Mouse (Mus musculus) heart, embryonic 14.5 days (tissue): ENCODE data around the gene Clec12a. TPM values are rescaled to one million over a fixed set of nuclear protein-coding genes. Genes with fewer than 3 reads are reported as not detected.

Experiments used
- ATAC-seq: fragments of 200-750 bp; cut with Nextera tagmentation; 2 replicates; pipeline ENCODE4 v1.8.0; 2017; ENCODE audit warnings: low read depth, moderate TSS enrichment; ENCODE audit not compliant: insufficient number of reproducible peaks, insufficient read depth, low FRiP score
- H3K27ac ChIP-seq, 2 experiments: fragments of 200-500 bp in 1 of 2; fragments of 300-500 bp in 1 of 2; sonication (generic) in 1 of 2; replicated peaks in 1 of 2; 2 replicates each; pipeline ENCODE4 v1.5.1; 2012 to 2014; ENCODE audit warnings: low read depth in 2 of 2, low read length in 2 of 2, control low read depth in 1 of 2, mild to moderate bottlenecking in 1 of 2, mixed read lengths in 1 of 2; ENCODE audit not compliant: control insufficient read depth in 1 of 2, insufficient read depth in 1 of 2
- H3K27me3 ChIP-seq: fragments of 300-500 bp; sonication (generic); 2 replicates; pipeline ENCODE4 v1.6.1; 2014; ENCODE audit warnings: mild to moderate bottlenecking, low read length, control low read depth; ENCODE audit not compliant: control insufficient read depth, insufficient read depth
- H3K36me3 ChIP-seq: fragments of 300-500 bp; sonication (generic); 2 replicates; pipeline ENCODE4 v1.6.1; 2014; ENCODE audit warnings: mild to moderate bottlenecking, control low read depth, low read length, mixed read lengths; ENCODE audit not compliant: control insufficient read depth, insufficient read depth
- H3K4me1 ChIP-seq, 2 experiments: fragments of 200-500 bp in 1 of 2; fragments of 300-500 bp in 1 of 2; sonication (generic) in 1 of 2; 2 replicates each; pipeline ENCODE4 v1.6.1; 2012 to 2014; ENCODE audit warnings: low read length in 2 of 2, control low read depth in 1 of 2, mixed read lengths in 1 of 2; ENCODE audit not compliant: control insufficient read depth in 2 of 2, insufficient read depth in 2 of 2
- H3K4me2 ChIP-seq: fragments of 300-500 bp; sonication (generic); 2 replicates; pipeline ENCODE4 v1.6.1; 2014; ENCODE audit warnings: mild to moderate bottlenecking, low read length
- H3K4me3 ChIP-seq, 2 experiments: fragments of 200-500 bp in 1 of 2; fragments of 300-500 bp in 1 of 2; sonication (generic) in 1 of 2; 2 replicates each; pipeline ENCODE4 v1.5.1; 2012 to 2014; ENCODE audit warnings: low read length in 2 of 2, mild to moderate bottlenecking in 2 of 2, control low read depth in 1 of 2, low read depth in 1 of 2, moderate library complexity in 1 of 2; ENCODE audit not compliant: control insufficient read depth in 1 of 2, insufficient read depth in 1 of 2
- H3K9ac ChIP-seq: fragments of 300-500 bp; sonication (generic); 2 replicates; pipeline ENCODE4 v1.6.1; 2014; ENCODE audit warnings: mild to moderate bottlenecking, low read length
- H3K9me3 ChIP-seq: fragments of 300-500 bp; sonication (generic); 2 replicates; pipeline ENCODE4 v1.6.1; 2016; ENCODE audit warnings: low read length, control low read depth; ENCODE audit not compliant: control insufficient read depth
- WGBS: fragments of 180-500 bp; shearing (Covaris S2); extraction: QIAGEN DNeasy Blood & Tissue Kit; methylation state at CpG from one replicate; pipeline ENCODE4 v1.1.7; 2014; 5-methylcytosine and 5-hydroxymethylcytosine counted together
- polyA plus RNA-seq: library from polyadenylated mRNA; unstranded; fragments of >200 nt; fragmentation: Nextera tagmentation; extraction: Ambion mirVana; gene quantifications from 2 replicates; pipeline ENCODE4 v1.2.1, GENCODE M21; 2014

Gene Clec12a
- polyA plus RNA-seq, 1 experiment from 2014 or later = 1.1 TPM

- Histone ChIP-seq H3K4me2 (no peak overlapping the region), H3K27ac (no peak overlapping the region), H3K9me3 (peaks cover 8% of the 10 kb centered on the region; the same call in 1 of the 2 replicates), H3K27me3 (no peaks in the 10 kb centered on the region), H3K4me1 (no peaks in the 10 kb centered on the region), H3K4me3 (no peak overlapping the region), H3K36me3 (no peaks in the 10 kb centered on the region), H3K9ac (no peak overlapping the region)
- WGBS = 70% methylated on average over 3 of the region's 3 CpGs
- no peak for ATAC-seq
These were observed 8.6 kb downstream of the Clec12a start for GRCm38 (mm10) chr6:129351091-129351490.

- Histone ChIP-seq H3K27me3 (no peaks in the 10 kb centered on the region), H3K9me3 (no peaks in the 10 kb centered on the region), H3K4me1 (no peaks in the 10 kb centered on the region), H3K36me3 (no peaks in the 10 kb centered on the region), H3K27ac (no peak overlapping the region), H3K4me3 (no peak overlapping the region), H3K4me2 (no peak overlapping the region), H3K9ac (no peak overlapping the region)
- no peak for ATAC-seq
- 91% methylated on average over 2 of the region's 2 CpGs for WGBS
These were observed 13.3 kb downstream of the Clec12a start for GRCm38 (mm10) chr6:129355774-129356173.

GRCm38 (mm10) chr6:129356430-129356829, 13.9 kb downstream of the Clec12a start:
- Histone ChIP-seq H3K4me3 (no peak overlapping the region), H3K27ac (no peak overlapping the region), H3K4me2 (no peak overlapping the region), H3K4me1 (no peaks in the 10 kb centered on the region), H3K9ac (no peak overlapping the region), H3K27me3 (no peaks in the 10 kb centered on the region), H3K9me3 (no peaks in the 10 kb centered on the region), H3K36me3 (no peaks in the 10 kb centered on the region)
- ATAC-seq = no peak

- no peaks in the 10 kb centered on the region for H3K9me3 ChIP-seq
- WGBS = 78% methylated on average over 2 of the region's 2 CpGs
- no peaks in the 10 kb centered on the region for H3K36me3 ChIP-seq
- ATAC-seq = no peak
- no peak overlapping the region for H3K9ac ChIP-seq
- H3K4me2 ChIP-seq = no peak overlapping the region
- no peaks in the 10 kb centered on the region for H3K4me1 ChIP-seq
- no peak overlapping the region for H3K27ac ChIP-seq
- no peak overlapping the region for H3K4me3 ChIP-seq
- H3K27me3 ChIP-seq = no peaks in the 10 kb centered on the region
These were observed 17.0 kb downstream of the Clec12a start for GRCm38 (mm10) chr6:129359515-129359914.

- no peaks in the 10 kb centered on the region for H3K27me3 ChIP-seq
- no peak for ATAC-seq
- no peak overlapping the region for H3K9ac ChIP-seq
- H3K4me3 ChIP-seq = no peak overlapping the region
- H3K9me3 ChIP-seq = no peaks in the 10 kb centered on the region
- H3K36me3 ChIP-seq = no peaks in the 10 kb centered on the region
- no peak overlapping the region for H3K4me2 ChIP-seq
- H3K27ac ChIP-seq = no peak overlapping the region
- H3K4me1 ChIP-seq = no peaks in the 10 kb centered on the region
- 17% methylated on average over 1 of the region's 1 CpGs for WGBS
These were observed 21.5 kb downstream of the Clec12a start for GRCm38 (mm10) chr6:129363942-129364341.

GRCm38 (mm10) chr6:129365959-129366359, 23.5 kb downstream of the Clec12a start:
- WGBS = 19% methylated on average over 6 of the region's 6 CpGs
- H3K36me3 ChIP-seq = no peaks in the 10 kb centered on the region
- no peak overlapping the region for H3K9ac ChIP-seq
- no peak overlapping the region for H3K27ac ChIP-seq
- H3K4me3 ChIP-seq = no peak overlapping the region
- ATAC-seq = no peak
- no peaks in the 10 kb centered on the region for H3K9me3 ChIP-seq
- no peak overlapping the region for H3K4me2 ChIP-seq
- H3K27me3 ChIP-seq = no peaks in the 10 kb centered on the region
- no peaks in the 10 kb centered on the region for H3K4me1 ChIP-seq

GRCm38 (mm10) chr6:129369374-129370132, 27.1 kb downstream of the Clec12a start:
- no peaks in the 10 kb centered on the region for H3K27me3 ChIP-seq
- no peak overlapping the region for H3K4me3 ChIP-seq
- no peak for ATAC-seq
- WGBS = 48% methylated on average over 7 of the region's 7 CpGs
- 0 out of 4 replicates have a peak, but pooled peaks cover 0 to 2% of the 10 kb centered on the region in 2 experiments for H3K4me1 ChIP-seq
- H3K4me2 ChIP-seq = no peak overlapping the region
- H3K9me3 ChIP-seq = no peaks in the 10 kb centered on the region
- H3K27ac ChIP-seq = no peak overlapping the region
- no peaks in the 10 kb centered on the region for H3K36me3 ChIP-seq
- H3K9ac ChIP-seq = no peak overlapping the region
